Mouse (Mus musculus) liver, embryonic 14.5 days (tissue): ENCODE measurements at regions not wholly inside any gene's neighbourhood (a gene's known extent, or its start where the extent isn't known, plus 50 kb on each side); places are given as distances from the start of the nearest gene placed in this dataset.

Source experiments
- CTCF ChIP-seq: IDR thresholded peaks from 2 replicates; pipeline ENCODE4 v1.5.1; 2016; ENCODE audit warnings: antibody characterized with exemption, low read depth, control low read depth
- EP300 ChIP-seq: IDR thresholded peaks from 2 replicates; pipeline ENCODE4 v1.6.1; 2016; ENCODE audit warnings: antibody characterized with exemption, low read depth

DNA sequence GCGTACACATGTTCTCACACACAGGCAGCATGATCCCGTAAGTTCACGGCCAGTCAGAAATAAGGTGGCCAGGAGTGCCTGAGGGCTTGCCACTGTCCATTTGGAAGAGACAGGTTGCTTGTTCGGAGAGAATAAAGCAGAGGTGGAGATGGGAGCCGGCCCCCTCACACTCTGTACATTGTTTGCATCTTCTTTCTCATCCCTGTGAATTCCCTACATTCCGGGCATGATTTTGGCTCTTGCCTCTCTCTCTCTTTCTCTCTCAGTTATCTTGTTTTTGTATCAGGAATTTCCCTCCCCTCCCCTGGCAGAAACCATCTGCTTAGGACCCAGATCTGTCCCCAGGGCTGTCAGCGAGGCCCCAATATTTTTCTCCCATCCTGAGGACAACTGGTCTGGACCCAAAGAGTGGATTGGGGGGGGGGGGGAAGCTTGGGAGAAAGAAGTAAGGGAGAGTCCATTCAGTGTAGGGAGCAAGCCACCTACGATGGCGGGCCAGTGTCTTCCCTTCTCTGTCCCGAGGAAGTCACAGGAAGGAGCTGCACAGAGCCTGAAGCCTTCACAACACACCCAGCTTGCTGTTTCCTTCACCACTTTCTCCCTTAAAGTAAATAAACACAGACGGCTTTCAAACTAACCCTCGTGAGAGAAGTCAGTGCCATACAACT is 540.2 kb downstream of the Ccdc171 start:
- TF ChIP-seq CTCF (no peak), EP300 (no peak)
